Mouse (Mus musculus): ENCODE data around the gene Fth1.

DNA sequence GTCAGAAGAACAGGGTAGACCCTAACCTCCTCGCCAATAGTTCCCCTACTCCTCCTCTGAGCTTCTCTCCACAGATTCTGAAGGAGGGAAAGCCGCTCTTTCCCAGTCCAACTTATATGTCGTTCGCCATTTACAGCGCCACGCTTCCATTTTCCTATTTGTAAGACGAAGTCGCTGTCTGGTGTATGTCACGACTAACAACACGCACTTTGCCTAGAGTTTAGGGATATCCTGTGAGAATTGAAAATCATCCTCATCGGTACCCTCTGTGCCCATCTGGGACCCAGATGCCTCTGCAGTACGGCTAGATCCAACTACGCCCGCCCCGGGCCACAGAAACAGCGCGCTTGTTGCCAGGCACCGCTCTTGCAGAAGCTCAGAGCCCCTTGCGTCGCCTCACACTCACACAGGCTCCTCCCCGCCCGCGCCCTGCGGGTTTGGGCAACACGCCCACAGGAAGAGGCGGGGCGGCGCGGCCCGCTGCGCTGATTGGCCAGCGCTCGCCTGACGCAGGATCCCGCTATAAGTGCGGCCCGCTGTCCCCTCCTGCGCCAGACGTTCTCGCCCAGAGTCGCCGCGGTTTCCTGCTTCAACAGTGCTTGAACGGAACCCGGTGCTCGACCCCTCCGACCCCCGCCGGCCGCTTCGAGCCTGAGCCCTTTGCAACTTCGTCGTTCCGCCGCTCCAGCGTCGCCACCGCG lies 1.9 kb downstream of the Fth1 start:
- TF ChIP-seq CTCF (IDR thresholded peaks at IDR 0.05) (peak; percentile 26; the same call in 1 of the 2 replicates), EP300 (IDR thresholded peaks at IDR 0.05) (no peak; the same call in 1 of the 2 replicates)

Measured in lung, postnatal 0 days (tissue).